Mouse (Mus musculus) stomach, postnatal 0 days (tissue): ENCODE results near the gene Trim13.

Experiments
- CTCF ChIP-seq: IDR thresholded peaks from 2 replicates; pipeline ENCODE4 v1.5.1; 2016; ENCODE audit warnings: antibody characterized with exemption, low read depth, mild to moderate bottlenecking, moderate library complexity
- EP300 ChIP-seq: optimal IDR thresholded peaks from 2 replicates; pipeline ENCODE3; 2016; ENCODE audit warnings: antibody characterized with exemption

- TF ChIP-seq CTCF, result no peak
- TF ChIP-seq EP300, result no peak
These were observed 44.6 kb downstream of the Trim13 start for GRCm38 (mm10) chr14:61642668-61643067.
